Mouse (Mus musculus): ENCODE measurements around the gene Gm20509. TPM values are rescaled to one million over a fixed set of nuclear protein-coding genes. Genes with fewer than 3 reads are reported as not detected.

Gene Gm20509
- polyA plus RNA-seq, 1 experiment: 0.12 TPM

DNA sequence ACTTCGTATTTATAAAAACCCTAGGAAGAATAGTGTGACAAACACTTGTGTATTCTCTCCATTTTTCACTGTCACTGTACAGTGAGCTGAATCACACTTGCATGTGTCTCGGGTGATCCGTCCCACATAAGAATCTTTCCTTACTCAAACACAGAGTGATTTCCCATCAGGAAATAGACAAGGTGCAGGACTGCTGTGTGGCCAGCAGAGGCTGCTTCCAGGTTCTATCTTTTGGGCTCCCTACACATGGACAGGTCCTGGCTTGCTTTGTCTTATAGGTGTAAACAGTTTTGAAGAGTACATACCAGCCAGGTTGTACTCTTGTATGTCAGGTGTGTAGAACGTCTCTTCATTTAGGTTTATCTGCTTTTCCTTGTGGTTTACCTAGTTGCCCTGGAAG, 15.7 kb downstream of the Gm20509 start:
- TF ChIP-seq POLR2A (IDR thresholded peaks at IDR 0.05; ENCODE audit: control insufficient read depth, low read depth, low read length) (no peak), CTCF (IDR thresholded peaks at IDR 0.05; ENCODE audit: control insufficient read depth, insufficient read depth, insufficient replicate concordance, low read depth, low read length) (no peak)
- H3K27me3 ChIP-seq (ENCODE audit: control insufficient read depth, insufficient read depth, low read length): no peaks in the 10 kb centered on the region
- peaks cover 2% of the 10 kb centered on the region for H3K36me3 ChIP-seq (ENCODE audit: control insufficient read depth, insufficient read depth, low read length)
- no peak overlapping the region for H3K27ac ChIP-seq (ENCODE audit: control insufficient read depth, insufficient read depth, low read depth, low read length)
- no peaks in the 10 kb centered on the region; the same call in 1 of the 2 replicates for H3K4me1 ChIP-seq (ENCODE audit: control insufficient read depth, insufficient read depth, low read length)
- no peak overlapping the region for H3K4me3 ChIP-seq (ENCODE audit: control insufficient read depth, low read depth, low read length)

GRCm38 (mm10) chr9:73121735-73122134, 19.5 kb downstream of the Gm20509 start:
- H3K36me3 ChIP-seq (ENCODE audit: control insufficient read depth, insufficient read depth, low read length): peaks cover 2% of the 10 kb centered on the region

GRCm38 (mm10) chr9:73125043-73125570, 22.8 kb downstream of the Gm20509 start:
- no peak overlapping the region for H3K27ac ChIP-seq (ENCODE audit: control insufficient read depth, insufficient read depth, low read depth, low read length)
- no peaks in the 10 kb centered on the region for H3K4me1 ChIP-seq (ENCODE audit: control insufficient read depth, insufficient read depth, low read length)
- H3K4me3 ChIP-seq (ENCODE audit: control insufficient read depth, low read depth, low read length): no peak overlapping the region
- H3K36me3 ChIP-seq (ENCODE audit: control insufficient read depth, insufficient read depth, low read length): peaks cover 2% of the 10 kb centered on the region; the same call in 1 of the 2 replicates
- H3K27me3 ChIP-seq (ENCODE audit: control insufficient read depth, insufficient read depth, low read length): no peaks in the 10 kb centered on the region
- TF ChIP-seq CTCF (IDR thresholded peaks at IDR 0.05; ENCODE audit: control insufficient read depth, insufficient read depth, insufficient replicate concordance, low read depth, low read length) (no peak), POLR2A (IDR thresholded peaks at IDR 0.05; ENCODE audit: control insufficient read depth, low read depth, low read length) (no peak)

More at GRCm38 (mm10) chr9:73121735-73122134, 19.5 kb downstream of the Gm20509 start:
- H3K4me1 ChIP-seq (ENCODE audit: control insufficient read depth, insufficient read depth, low read length): no peaks in the 10 kb centered on the region
- H3K27me3 ChIP-seq (ENCODE audit: control insufficient read depth, insufficient read depth, low read length): no peaks in the 10 kb centered on the region
- no peak overlapping the region for H3K4me3 ChIP-seq (ENCODE audit: control insufficient read depth, low read depth, low read length)
- H3K27ac ChIP-seq (ENCODE audit: control insufficient read depth, insufficient read depth, low read depth, low read length): no peak overlapping the region
- TF ChIP-seq CTCF (IDR thresholded peaks at IDR 0.05; ENCODE audit: control insufficient read depth, insufficient read depth, insufficient replicate concordance, low read depth, low read length) (peak; percentile 23; the same call in 1 of the 2 replicates), POLR2A (IDR thresholded peaks at IDR 0.05; ENCODE audit: control insufficient read depth, low read depth, low read length) (no peak)

- Histone ChIP-seq H3K4me1 (ENCODE audit: control insufficient read depth, insufficient read depth, low read length) (no peaks in the 10 kb centered on the region), H3K4me3 (ENCODE audit: control insufficient read depth, low read depth, low read length) (no peak overlapping the region), H3K27ac (ENCODE audit: control insufficient read depth, insufficient read depth, low read depth, low read length) (no peak overlapping the region), H3K36me3 (ENCODE audit: control insufficient read depth, insufficient read depth, low read length) (no peaks in the 10 kb centered on the region; the same call in 1 of the 2 replicates), H3K27me3 (ENCODE audit: control insufficient read depth, insufficient read depth, low read length) (no peaks in the 10 kb centered on the region)
- TF ChIP-seq CTCF (IDR thresholded peaks at IDR 0.05; ENCODE audit: control insufficient read depth, insufficient read depth, insufficient replicate concordance, low read depth, low read length) (no peak), POLR2A (IDR thresholded peaks at IDR 0.05; ENCODE audit: control insufficient read depth, low read depth, low read length) (no peak)
Observed at GRCm38 (mm10) chr9:73127457-73127856, 25.2 kb downstream of the Gm20509 start.

DNA sequence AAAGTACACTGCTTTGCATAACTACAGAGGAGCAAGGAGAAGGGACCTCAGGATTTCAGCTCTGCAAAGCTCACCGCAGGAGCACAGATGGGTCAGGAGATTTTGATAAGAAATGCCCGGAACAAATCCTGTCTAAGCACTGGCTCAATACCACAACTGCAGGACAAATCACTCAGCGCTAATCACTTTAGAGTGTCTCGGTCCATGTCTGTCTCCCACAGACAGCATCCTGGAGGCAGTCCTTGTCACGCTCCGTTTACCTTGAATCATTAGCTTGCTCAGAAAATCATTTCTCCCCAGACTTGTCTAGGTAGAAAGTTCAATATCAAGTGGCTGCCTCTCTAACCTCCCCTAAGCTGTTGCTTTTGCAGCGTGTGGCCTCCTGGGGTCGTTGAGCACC, 27.6 kb downstream of the Gm20509 start:
- H3K27me3 ChIP-seq (ENCODE audit: control insufficient read depth, insufficient read depth, low read length): no peaks in the 10 kb centered on the region
- no peaks in the 10 kb centered on the region for H3K4me1 ChIP-seq (ENCODE audit: control insufficient read depth, insufficient read depth, low read length)
- H3K4me3 ChIP-seq (ENCODE audit: control insufficient read depth, low read depth, low read length): peak overlapping the region; percentile 3
- no peak overlapping the region for H3K27ac ChIP-seq (ENCODE audit: control insufficient read depth, insufficient read depth, low read depth, low read length)
- no peak for TF ChIP-seq CTCF (IDR thresholded peaks at IDR 0.05; ENCODE audit: control insufficient read depth, insufficient read depth, insufficient replicate concordance, low read depth, low read length)
- TF ChIP-seq POLR2A (IDR thresholded peaks at IDR 0.05; ENCODE audit: control insufficient read depth, low read depth, low read length): no peak
- H3K36me3 ChIP-seq (ENCODE audit: control insufficient read depth, insufficient read depth, low read length): no peaks in the 10 kb centered on the region; the same call in 1 of the 2 replicates

GRCm38 (mm10) chr9:73130529-73130928, 28.3 kb downstream of the Gm20509 start:
- no peaks in the 10 kb centered on the region; the same call in 1 of the 2 replicates for H3K36me3 ChIP-seq (ENCODE audit: control insufficient read depth, insufficient read depth, low read length)

DNA sequence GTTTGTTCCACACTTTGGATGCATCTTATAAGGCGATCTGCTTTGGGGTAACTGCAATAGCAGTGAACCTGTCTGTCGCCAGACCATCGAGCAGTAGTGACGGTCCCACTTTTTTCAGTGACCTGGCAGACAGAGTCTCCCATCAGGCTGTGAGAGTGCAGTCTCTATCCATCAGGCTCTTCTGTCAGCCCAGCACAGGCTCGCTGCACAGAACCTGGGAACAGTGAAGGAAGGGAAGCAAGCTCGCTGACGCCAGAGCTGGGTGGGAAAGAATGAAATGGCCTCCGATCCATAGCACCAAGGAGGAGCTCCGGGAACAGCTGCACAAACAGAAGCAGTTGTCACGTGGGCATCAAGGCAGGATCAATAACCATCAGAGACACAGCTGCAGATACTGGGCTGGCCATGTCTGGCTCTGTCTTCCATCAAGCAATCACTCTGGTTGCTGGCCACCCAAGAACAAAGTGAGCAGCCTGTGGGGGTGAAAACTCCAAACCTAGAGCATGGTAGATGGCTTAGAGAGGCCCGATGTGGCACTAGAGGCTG, 35.1 kb downstream of the Gm20509 start:
- Histone ChIP-seq H3K4me1 (ENCODE audit: control insufficient read depth, insufficient read depth, low read length) (no peaks in the 10 kb centered on the region), H3K4me3 (ENCODE audit: control insufficient read depth, low read depth, low read length) (no peak overlapping the region), H3K27me3 (ENCODE audit: control insufficient read depth, insufficient read depth, low read length) (no peaks in the 10 kb centered on the region), H3K36me3 (ENCODE audit: control insufficient read depth, insufficient read depth, low read length) (no peaks in the 10 kb centered on the region), H3K27ac (ENCODE audit: control insufficient read depth, insufficient read depth, low read depth, low read length) (no peak overlapping the region)
- TF ChIP-seq POLR2A (IDR thresholded peaks at IDR 0.05; ENCODE audit: control insufficient read depth, low read depth, low read length) (no peak), CTCF (IDR thresholded peaks at IDR 0.05; ENCODE audit: control insufficient read depth, insufficient read depth, insufficient replicate concordance, low read depth, low read length) (no peak)

More at GRCm38 (mm10) chr9:73130529-73130928, 28.3 kb downstream of the Gm20509 start:
- no peaks in the 10 kb centered on the region for H3K4me1 ChIP-seq (ENCODE audit: control insufficient read depth, insufficient read depth, low read length)
- TF ChIP-seq CTCF (IDR thresholded peaks at IDR 0.05; ENCODE audit: control insufficient read depth, insufficient read depth, insufficient replicate concordance, low read depth, low read length): no peak
- no peak for TF ChIP-seq POLR2A (IDR thresholded peaks at IDR 0.05; ENCODE audit: control insufficient read depth, low read depth, low read length)
- H3K27me3 ChIP-seq (ENCODE audit: control insufficient read depth, insufficient read depth, low read length): no peaks in the 10 kb centered on the region
- H3K4me3 ChIP-seq (ENCODE audit: control insufficient read depth, low read depth, low read length): peak overlapping the region; percentile 65
- H3K27ac ChIP-seq (ENCODE audit: control insufficient read depth, insufficient read depth, low read depth, low read length): no peak overlapping the region
